Mouse (Mus musculus): ENCODE results near the gene Phc2.

Gene Phc2

DNA sequence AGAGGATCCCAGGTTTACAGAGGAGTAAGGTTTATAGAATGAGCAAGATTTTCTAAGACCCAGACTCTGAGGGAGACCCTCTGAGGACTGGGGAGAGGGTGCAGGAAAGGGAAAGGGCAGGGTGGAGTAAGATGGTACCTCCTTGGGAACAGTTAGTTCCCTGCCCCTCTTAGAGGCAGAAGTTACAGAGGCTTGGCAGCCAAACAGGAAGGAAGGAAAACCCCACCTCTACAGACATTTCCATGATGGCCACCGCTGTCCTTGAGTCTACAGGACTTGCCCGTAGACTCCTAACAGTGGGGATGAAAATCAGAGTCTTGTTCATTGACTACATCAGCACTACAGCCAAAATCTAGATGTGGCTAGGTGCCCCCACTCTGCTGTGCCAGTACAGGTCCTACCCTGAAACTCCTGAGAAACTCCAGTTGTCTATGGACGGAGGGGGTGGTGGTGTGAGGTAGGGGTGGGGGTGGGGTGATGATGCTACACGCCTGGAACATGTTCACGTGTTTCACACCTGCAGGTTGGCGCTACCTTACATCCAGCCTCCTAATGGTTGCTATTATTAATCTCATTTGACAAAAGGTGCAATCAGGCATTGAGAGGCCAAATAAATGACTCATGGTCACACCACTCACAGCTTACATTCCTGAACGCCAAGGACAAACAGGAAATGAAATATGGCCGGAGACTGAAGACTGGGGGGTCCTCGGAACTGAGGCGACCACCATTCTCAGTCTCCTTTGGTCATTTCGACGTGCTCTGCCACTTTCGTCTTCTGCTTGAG is 115.3 kb downstream of the Phc2 start:
- DNase-seq (ENCODE audit: extremely low read depth, insufficient read length, low spot score): no peak

- no peak for DNase-seq (ENCODE audit: extremely low read depth, insufficient read length, low spot score)
Observed at GRCm38 (mm10) chr4:128770698-128771097, 116.2 kb downstream of the Phc2 start.

GRCm38 (mm10) chr4:128773820-128774219 is 119.3 kb downstream of the Phc2 start:
- no peak for DNase-seq (ENCODE audit: extremely low read depth, insufficient read length, low spot score)

DNA sequence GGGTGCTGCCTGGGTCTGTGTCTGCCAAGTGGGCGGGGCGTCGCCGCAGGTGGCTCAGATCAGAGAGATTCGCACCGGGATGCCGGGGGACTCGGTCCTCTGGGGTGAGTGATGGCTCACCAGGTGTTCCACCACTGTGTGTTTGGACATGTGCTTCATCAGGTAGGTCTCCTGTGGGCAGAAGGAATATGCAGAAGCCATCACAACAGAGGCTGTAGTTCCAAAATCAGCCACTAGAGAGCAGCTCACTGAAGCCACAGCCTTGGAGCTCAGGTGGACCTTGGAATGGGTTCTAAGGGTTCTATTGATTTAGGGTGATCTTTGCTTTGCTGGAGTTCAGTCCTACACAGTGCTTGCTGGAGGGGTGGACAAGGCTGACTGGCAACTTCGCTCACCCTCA is 120.0 kb downstream of the Phc2 start:
- DNase-seq (ENCODE audit: extremely low read depth, insufficient read length, low spot score): no peak

DNA sequence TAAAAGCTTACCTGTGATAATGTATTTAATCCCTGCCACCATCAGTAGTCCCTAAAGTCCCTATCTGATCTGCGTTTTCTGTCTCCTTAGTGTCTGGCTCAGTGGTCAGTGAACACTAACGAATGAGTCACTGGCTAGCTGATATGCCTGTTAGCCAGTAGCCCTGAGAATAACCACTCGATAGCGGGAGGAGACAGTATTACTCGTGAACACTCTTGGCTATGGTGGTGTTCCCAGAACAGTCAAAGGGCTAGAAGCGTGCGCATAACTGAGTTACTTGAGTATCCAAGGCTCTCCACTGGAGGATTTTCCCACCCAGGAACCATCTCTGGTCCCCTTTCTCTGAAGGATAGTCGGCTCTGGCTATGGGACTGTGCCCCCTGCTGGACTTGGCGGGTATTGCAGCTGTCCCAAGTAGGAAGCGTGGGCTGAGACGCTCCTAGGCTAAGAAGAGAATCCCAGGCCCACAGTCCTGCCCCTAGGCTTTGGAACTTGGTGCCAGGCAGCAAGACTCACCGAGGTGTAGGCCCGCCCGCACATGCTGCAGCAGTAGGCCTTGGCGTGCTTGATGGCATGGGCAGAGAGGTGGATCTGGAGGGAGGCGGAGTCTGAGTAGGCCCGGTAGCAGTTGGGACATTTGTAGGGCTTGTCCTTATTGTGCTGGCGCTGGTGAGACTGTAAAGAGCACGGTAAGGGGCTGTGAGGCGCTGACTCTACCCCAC is 122.2 kb downstream of the Phc2 start:
- DNase-seq (ENCODE audit: extremely low read depth, insufficient read length, low spot score): peak; percentile 57

GRCm38 (mm10) chr4:128777593-128777992 is 123.1 kb downstream of the Phc2 start:
- DNase-seq (ENCODE audit: extremely low read depth, insufficient read length, low spot score): no peak

DNA sequence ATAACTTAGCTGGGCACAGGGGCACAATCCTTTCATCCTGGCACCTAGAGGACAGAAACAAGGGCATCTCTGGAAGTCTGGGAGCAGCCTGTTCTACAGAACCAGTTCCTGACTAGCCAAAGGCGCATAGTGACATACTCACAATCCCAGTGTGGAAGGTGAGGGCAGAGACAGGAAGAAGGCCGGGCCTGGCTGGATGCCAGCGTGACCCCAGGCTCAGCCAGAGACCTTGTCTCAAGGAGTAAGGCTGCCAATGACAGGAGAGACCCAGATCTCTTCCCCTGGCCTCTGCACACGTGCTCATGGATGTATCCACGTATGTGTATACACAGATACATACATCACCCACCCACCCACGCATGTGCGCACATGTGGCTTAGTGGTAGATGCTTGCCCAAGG is 127.5 kb downstream of the Phc2 start:
- DNase-seq (ENCODE audit: extremely low read depth, insufficient read length, low spot score): no peak

GRCm38 (mm10) chr4:128782645-128783044 is 128.1 kb downstream of the Phc2 start:
- DNase-seq (ENCODE audit: extremely low read depth, insufficient read length, low spot score): no peak

- DNase-seq (ENCODE audit: extremely low read depth, insufficient read length, low spot score): no peak
Observed at GRCm38 (mm10) chr4:128784950-128785631, 130.6 kb downstream of the Phc2 start.

GRCm38 (mm10) chr4:128785921-128786654 is 131.6 kb downstream of the Phc2 start:
- DNase-seq (ENCODE audit: extremely low read depth, insufficient read length, low spot score): no peak

- no peak for DNase-seq (ENCODE audit: extremely low read depth, insufficient read length, low spot score)
Observed at GRCm38 (mm10) chr4:128787023-128787939, 132.8 kb downstream of the Phc2 start.

DNA sequence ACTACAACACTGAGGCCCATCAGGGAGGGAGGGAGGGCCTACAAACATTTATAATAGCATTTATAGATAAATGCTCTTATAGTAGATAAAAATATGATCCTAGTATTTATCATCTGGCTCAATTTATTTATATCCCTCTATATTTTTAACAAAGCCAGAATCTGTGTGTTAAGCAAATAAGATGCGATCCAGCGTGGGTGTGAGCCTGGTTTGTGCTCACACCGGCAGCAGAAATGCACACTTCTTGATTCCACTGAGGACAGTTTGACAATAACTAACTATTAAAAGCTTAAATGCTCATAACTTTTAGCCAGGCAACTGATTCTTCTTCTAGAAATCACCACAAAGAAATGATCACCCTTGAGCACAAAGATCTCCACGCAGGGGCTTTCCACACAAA is 133.6 kb downstream of the Phc2 start:
- no peak for DNase-seq (ENCODE audit: extremely low read depth, insufficient read length, low spot score)

GRCm38 (mm10) chr4:128789646-128790045 is 135.1 kb downstream of the Phc2 start:
- DNase-seq (ENCODE audit: extremely low read depth, insufficient read length, low spot score): no peak

DNA sequence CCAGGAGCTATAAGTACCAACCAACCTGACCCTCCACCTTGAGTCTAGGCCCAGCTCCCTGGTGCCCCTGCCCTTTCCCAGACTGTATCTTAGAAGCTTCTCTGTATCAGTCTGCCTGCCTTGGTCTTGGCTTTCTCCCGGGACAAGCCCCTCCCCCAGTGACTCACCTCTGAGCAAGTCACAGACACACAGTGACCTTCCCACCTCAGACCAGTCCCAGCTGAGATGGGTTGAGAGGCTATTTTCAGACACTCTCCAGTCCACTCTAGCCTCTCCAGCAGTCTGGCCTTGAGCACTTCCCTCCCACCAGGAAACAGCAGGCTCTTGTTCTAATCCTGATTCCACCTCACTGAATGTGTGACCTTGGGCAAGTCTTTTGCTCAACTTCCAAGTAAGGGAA is 139.2 kb downstream of the Phc2 start:
- DNase-seq (ENCODE audit: extremely low read depth, insufficient read length, low spot score): peak; percentile 54

GRCm38 (mm10) chr4:128794198-128794597 is 139.7 kb downstream of the Phc2 start:
- no peak for DNase-seq (ENCODE audit: extremely low read depth, insufficient read length, low spot score)

DNA sequence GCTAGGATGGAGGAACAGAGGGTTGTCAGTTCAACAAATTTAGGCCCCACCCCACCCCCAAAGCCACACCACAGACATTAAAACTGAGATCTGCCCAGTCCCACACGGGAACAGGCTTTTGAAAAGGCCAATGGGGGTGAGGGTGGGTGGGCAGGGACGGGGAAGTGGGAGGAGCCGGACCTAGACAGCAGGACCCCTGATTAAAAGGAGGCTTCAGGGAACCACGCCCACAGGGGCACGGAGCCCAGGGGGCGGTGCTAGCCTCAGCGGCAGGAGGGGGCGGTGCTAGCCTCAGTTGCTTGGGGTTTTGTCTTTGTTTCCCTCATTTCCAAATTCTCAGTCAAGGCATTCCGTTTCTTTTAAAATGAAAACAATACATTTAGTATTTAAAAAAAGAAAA is 141.1 kb downstream of the Phc2 start:
- DNase-seq (ENCODE audit: extremely low read depth, insufficient read length, low spot score): no peak

DNA sequence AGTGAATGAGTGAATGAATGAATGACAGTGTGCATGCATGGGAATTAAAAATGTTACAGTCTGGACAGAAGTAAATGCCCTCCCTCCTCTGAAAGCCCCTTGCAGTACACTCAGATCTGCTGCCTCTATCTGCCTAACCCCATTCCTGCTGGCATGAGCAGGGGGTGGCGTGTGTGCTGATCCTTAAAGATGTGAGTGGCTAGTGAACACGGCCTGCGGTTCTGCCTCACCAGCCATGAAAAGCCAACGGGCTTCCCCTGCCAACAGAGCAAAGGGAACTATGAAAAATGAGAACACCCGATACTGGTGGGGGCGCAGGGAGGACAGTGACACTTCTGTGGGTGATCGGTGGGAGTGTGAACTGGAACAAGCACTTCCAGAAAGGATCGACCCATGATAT is 142.3 kb downstream of the Phc2 start:
- DNase-seq (ENCODE audit: extremely low read depth, insufficient read length, low spot score): no peak

DNA sequence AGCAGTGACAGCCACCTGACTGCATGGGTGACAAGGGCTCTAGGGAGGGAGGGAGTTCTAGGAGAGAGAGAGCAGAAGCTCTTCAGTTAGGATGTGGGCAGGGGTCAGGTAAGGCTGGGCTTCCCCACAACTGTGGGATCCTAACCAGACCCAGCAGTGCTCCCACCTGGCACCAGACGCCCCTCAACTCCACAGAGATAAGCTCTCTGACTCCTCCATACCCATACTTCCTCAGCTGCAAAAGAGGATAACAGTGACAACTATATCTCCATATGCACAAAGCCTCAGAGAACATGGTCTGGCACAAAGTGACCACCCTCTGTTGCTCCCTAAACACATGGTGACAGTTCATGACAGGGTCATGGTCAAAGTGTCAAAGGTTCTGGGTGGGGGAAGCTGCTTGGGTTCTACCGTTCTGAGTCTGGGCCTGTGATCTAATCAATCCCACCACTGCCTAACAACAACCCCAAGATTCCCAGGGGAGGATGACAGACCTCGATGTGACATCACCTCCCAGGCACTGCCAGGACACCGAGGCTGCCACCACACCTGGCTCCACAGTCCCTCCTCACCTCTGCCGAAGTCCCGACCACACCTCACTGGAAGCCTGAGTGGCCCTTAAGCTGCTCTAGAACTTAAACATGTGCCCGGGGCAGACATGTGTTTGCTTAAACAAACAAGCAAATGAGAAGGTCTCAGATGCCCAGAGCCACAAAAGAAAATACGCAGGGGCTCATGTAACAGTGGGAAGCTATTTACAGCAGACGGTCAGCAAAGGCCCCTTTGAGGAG is 147.4 kb downstream of the Phc2 start:
- no peak for DNase-seq (ENCODE audit: extremely low read depth, insufficient read length, low spot score)

Data from 3134 (cell line).